Mouse (Mus musculus) gastrocnemius, adult 18-20 months (tissue): ENCODE data around the gene Sorbs2. TPM values are rescaled to one million over a fixed set of nuclear protein-coding genes. Genes with fewer than 3 reads are reported as not detected.

ENCODE experiments used
- DNase-seq: peaks from one replicate; pipeline ENCODE4 v3.0.0; 2021; ENCODE audit warnings: low spot score
- total RNA-seq, 2 experiments: library from RNA; stranded (reverse); gene quantifications; 2 replicates each; pipeline ENCODE4 v1.2.3; 2021

Gene Sorbs2
- total RNA-seq, 2 experiments from 2014 or later = 60.1 to 97.5 TPM

GRCm38 (mm10) chr8:45743739-45744138 lies 236.2 kb downstream of the Sorbs2 start:
- no peak for DNase-seq

- DNase-seq = no peak
Measured at GRCm38 (mm10) chr8:45751512-45752502, 244.2 kb downstream of the Sorbs2 start.

DNA sequence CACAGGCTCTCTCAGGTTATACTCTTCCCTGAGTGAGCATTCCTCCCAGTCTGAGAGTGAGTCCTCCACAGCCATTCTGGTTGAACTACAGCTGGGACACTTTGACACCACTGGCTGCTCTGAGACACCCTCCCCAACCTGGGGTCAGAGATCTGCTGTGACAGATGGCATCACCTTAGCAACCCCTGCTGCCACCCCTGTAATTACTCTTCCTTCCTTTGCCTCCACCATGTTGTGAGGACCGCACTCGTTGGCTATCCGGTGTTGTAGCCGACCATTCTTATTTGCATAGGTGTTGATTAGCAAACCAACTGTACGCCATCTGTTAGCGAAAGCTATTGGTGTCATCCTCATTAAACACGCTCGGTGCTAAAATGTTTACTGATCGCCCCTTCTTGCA lies 247.9 kb downstream of the Sorbs2 start:
- peak; percentile 42 for DNase-seq

- DNase-seq = peak; percentile 59
Measured at GRCm38 (mm10) chr8:45755972-45756371, 248.4 kb downstream of the Sorbs2 start.

GRCm38 (mm10) chr8:45760622-45761021 lies 253.0 kb downstream of the Sorbs2 start:
- no peak for DNase-seq

DNA sequence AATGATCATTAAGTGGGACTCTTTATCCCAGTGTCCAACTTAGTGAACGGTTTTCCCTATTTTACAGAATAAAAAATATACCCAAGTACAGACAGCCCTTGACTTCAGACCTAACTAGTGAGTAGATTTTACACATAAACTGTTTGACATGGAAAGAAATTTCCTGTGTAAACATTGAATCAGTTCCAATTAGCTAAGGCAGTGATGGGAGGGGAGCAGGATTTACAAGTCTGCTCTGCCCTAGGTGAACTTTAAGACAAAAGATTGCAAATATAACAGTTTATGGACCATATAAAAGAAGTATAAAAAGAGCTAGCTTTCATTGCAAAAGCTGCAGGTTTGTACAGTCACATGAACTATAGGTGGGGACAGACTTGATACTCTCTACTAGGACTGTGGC lies 253.5 kb downstream of the Sorbs2 start:
- no peak for DNase-seq

DNA sequence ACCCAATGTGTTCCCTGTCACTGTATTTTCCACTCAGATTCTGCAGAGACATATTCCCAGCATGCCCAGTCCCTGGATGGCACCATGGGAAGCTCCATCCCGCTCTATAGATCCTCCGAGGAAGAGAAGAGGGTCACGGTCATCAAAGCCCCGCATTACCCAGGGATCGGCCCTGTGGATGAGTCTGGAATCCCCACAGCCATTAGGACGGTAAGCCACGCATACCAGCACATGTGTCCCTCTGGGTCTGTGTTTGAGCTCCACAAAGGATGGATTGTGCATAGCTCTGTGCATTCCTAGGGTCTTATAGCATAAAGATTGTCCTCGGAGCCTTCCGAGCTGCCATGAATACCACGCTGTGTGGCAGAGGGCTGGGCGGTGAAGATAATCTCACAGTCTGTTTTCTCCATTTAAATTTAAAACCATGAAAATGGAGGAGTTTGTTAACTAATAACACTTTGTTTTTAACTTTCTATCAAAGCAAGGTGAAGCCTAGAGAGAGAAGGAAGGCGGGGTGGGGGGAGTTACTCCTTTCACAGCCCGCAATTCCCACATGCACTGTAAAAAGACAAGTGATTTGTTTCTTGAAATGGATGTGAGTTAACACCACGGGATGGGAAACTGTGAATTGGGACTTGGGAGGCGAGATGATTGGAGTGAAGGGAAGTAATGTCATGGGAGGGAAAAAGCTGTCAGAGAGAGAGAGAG lies 255.5 kb downstream of the Sorbs2 start:
- DNase-seq = no peak

- peak; percentile 65 for DNase-seq
Measured at GRCm38 (mm10) chr8:45763690-45764342, 256.2 kb downstream of the Sorbs2 start.

GRCm38 (mm10) chr8:45766138-45766537 lies 258.6 kb downstream of the Sorbs2 start:
- DNase-seq = no peak

- DNase-seq = no peak
Measured at GRCm38 (mm10) chr8:45774841-45775240, 267.3 kb downstream of the Sorbs2 start.

GRCm38 (mm10) chr8:45775481-45775880 lies 267.9 kb downstream of the Sorbs2 start:
- no peak for DNase-seq

DNA sequence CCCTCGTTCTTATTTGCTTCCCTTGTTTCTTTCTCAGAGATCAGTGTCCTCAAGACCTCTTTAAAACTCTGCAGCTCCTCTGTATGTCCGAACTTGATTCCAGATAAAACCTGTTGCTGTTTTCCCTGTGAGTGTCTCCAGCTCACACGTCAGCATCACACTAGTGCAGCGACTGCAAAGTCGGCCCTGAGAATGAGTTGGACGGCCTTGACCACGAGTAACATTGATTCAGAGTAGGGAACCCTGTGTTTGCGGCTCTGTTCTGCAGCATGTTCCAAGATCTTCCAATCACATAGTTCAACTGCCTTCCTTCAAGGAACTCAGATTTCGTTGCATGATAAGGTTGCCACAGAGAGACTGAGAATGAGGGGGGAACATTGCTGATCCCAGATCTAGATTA lies 268.8 kb downstream of the Sorbs2 start:
- no peak for DNase-seq

- DNase-seq = no peak
Measured at GRCm38 (mm10) chr8:45776977-45777376, 269.4 kb downstream of the Sorbs2 start.

DNA sequence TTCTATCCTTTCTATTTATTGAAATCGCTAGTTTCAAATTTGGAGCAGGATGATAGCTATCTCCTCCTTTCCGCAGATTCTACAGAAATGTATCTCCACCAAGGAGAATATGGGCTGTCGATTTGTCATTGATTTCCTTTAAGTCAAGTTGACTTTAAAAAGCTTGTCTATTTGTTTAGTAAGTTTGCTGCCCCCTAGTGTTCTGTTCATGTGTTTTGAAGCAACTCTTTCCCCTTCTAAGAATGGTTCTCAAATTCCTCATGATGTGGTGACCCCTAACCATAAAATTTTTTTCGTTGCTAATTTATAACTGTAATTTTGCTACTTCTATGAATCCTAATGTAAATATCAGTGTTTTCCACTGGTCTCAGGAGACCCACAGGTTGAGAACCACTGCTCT lies 273.0 kb downstream of the Sorbs2 start:
- DNase-seq = peak; percentile 45

DNA sequence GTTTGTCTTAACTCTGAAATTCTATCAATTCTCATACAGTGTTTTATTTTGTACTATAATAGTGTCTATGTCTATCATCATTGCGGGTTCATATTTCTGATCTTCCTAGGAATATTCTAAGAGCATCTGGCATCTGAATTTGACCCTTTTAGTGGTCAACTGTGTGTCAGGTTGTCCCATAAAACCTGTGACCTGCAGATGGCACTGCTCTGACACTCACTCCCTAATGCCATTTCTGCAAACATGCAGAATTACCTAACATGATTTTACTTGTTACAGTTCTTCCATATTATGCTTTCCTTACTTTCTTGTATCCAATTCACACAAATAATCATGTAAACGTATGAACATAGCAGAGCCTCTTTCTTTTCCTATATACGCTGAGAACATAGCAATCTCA lies 281.0 kb downstream of the Sorbs2 start:
- no peak for DNase-seq

DNA sequence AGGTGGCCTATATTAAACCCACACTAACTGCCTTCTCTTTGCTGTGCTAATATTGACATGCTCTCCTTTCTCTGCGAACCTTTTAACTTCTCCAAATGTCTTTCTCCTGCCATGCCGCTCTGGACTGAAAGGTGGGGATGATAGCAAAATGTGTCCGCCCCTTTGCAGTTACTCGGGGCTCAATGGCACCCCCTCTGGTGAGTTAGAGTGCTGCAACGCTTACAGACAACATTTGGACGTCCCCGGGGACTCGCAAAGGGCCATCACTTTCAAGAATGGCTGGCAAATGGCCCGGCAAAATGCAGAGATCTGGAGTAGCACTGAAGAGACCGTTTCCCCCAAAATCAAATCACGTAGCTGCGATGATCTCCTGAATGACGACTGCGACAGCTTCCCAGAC lies 287.3 kb downstream of the Sorbs2 start:
- peak; percentile 20 for DNase-seq

- peak; percentile 33 for DNase-seq
Measured at GRCm38 (mm10) chr8:45796331-45796740, 288.7 kb downstream of the Sorbs2 start.

DNA sequence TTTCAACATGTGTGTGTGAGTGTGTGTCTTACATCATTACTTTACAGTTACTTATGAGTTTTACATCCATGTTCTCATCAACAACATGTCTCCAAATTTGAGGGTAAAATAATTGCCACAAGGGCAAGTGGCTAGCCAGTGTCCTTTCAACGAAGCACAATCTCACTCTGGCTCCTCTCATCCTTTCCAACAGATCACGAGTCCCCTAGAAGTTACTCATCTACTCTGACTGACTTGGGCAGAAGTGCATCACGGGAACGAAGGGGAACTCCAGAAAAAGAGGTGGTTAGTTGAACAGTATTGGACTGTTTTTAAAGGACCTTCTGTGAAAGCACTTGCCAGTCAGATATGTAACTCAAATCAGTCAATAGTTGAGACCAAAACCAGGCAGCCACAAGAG lies 291.9 kb downstream of the Sorbs2 start:
- no peak for DNase-seq

DNA sequence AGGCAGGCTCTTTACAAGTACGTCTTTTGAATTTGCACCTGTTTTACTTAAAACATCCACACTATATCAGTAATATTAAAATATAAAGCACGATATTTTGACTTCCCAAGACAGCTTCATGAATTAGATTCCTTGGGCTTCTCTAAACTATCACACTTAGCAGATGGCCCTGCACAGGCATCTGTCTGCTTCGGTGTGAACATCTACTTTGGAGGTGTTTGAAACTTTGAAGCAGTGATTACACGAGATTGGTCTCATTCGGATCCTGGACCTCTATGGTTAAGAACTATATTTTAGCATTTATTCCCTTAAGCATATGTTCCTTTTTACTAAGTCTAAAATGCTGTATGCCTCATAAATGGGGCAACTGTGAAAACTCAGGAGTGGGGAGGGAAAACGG lies 301.0 kb downstream of the Sorbs2 start:
- DNase-seq = no peak

GRCm38 (mm10) chr8:45816765-45817426 lies 309.3 kb downstream of the Sorbs2 start:
- DNase-seq = peak; percentile 48

GRCm38 (mm10) chr8:45821650-45822049 lies 314.1 kb downstream of the Sorbs2 start:
- DNase-seq = no peak
